Mouse (Mus musculus) liver, embryonic 14.5 days (tissue): ENCODE measurements at regions not wholly inside any gene's neighbourhood (a gene's known extent, or its start where the extent isn't known, plus 50 kb on each side); places are given as distances from the start of the nearest gene placed in this dataset.

Experiments used
- ATAC-seq: fragments of 200-750 bp; cut with Nextera tagmentation; 2 replicates; pipeline ENCODE4 v1.8.0; 2017; ENCODE audit warnings: moderate number of reproducible peaks, mild to moderate bottlenecking, moderate library complexity; ENCODE audit not compliant: insufficient read depth
- DNase-seq, 3 experiments: peaks; one replicate each; pipeline ENCODE4 v3.0.0-alpha.2; 2012 to 2013; ENCODE audit warnings: low read depth in 3 of 3, low spot score in 3 of 3
- H3K27ac ChIP-seq: fragments of 300-500 bp; sonication (generic); 2 replicates; pipeline ENCODE4 v1.5.1; 2014; ENCODE audit warnings: moderate library complexity, mild to moderate bottlenecking, control low read depth, inconsistent platforms
- H3K27me3 ChIP-seq: fragments of 300-500 bp; sonication (generic); 2 replicates; pipeline ENCODE4 v1.6.1; 2014; ENCODE audit warnings: mild to moderate bottlenecking, low read length, moderate library complexity; ENCODE audit not compliant: control insufficient read depth, insufficient read depth
- H3K36me3 ChIP-seq: fragments of 300-500 bp; sonication (generic); replicated peaks from 2 replicates; pipeline ENCODE4 v1.6.1; 2014; ENCODE audit warnings: low read depth; ENCODE audit not compliant: control insufficient read depth, insufficient read depth
- H3K4me1 ChIP-seq, 2 experiments: fragments of 200-500 bp in 1 of 2; fragments of 300-500 bp in 1 of 2; sonication (generic) in 1 of 2; replicated peaks; 2 replicates each; pipeline ENCODE4 v1.6.1; 2012 to 2014; ENCODE audit warnings: antibody characterized with exemption in 1 of 2, inconsistent platforms in 1 of 2, low read length in 1 of 2; ENCODE audit not compliant: control insufficient read depth in 2 of 2, insufficient read depth in 2 of 2
- H3K4me2 ChIP-seq: fragments of 300-500 bp; sonication (generic); 2 replicates; pipeline ENCODE4 v1.6.1; 2014; ENCODE audit warnings: low read depth, mild to moderate bottlenecking, control low read depth, moderate library complexity
- H3K4me3 ChIP-seq, 2 experiments: fragments of 200-500 bp in 1 of 2; fragments of 300-500 bp in 1 of 2; sonication (generic) in 1 of 2; 2 replicates each; pipeline ENCODE4 v1.5.1; 2012 to 2014; ENCODE audit warnings: low read depth in 2 of 2, low read length in 2 of 2, mild to moderate bottlenecking in 2 of 2, control low read depth in 1 of 2, inconsistent platforms in 1 of 2, moderate library complexity in 1 of 2; ENCODE audit not compliant: insufficient read depth in 1 of 2
- H3K9ac ChIP-seq: fragments of 300-500 bp; sonication (generic); replicated peaks from 2 replicates; pipeline ENCODE4 v1.6.1; 2014; ENCODE audit warnings: mild to moderate bottlenecking, control low read depth, moderate library complexity
- H3K9me3 ChIP-seq: fragments of 300-500 bp; sonication (generic); 2 replicates; pipeline ENCODE4 v1.6.1; 2016; ENCODE audit warnings: low read length, mixed read lengths; ENCODE audit not compliant: control insufficient read depth
- CTCF ChIP-seq: IDR thresholded peaks from 2 replicates; pipeline ENCODE4 v1.5.1; 2016; ENCODE audit warnings: antibody characterized with exemption, low read depth, control low read depth
- EP300 ChIP-seq: IDR thresholded peaks from 2 replicates; pipeline ENCODE4 v1.6.1; 2016; ENCODE audit warnings: antibody characterized with exemption, low read depth
- WGBS: fragments of 180-500 bp; shearing (Covaris S2); extraction: QIAGEN DNeasy Blood & Tissue Kit; methylation state at CpG from one replicate; pipeline ENCODE4 v1.1.7; 2014; ENCODE audit not compliant: insufficient replicate concordance; 5-methylcytosine and 5-hydroxymethylcytosine counted together

GRCm38 (mm10) chr4:150786651-150787050, 67.1 kb upstream of the Errfi1 start:
- ATAC-seq (peak; percentile 26; the same call in 1 of the 2 replicates), DNase-seq (no peak)
- Histone ChIP-seq H3K9me3 (no peaks in the 10 kb centered on the region), H3K9ac (no peak overlapping the region), H3K4me2 (no peak overlapping the region), H3K27ac (no peak overlapping the region), H3K27me3 (no peaks in the 10 kb centered on the region), H3K4me1 (peaks cover 0 to 18% of the 10 kb centered on the region in 2 experiments; a peak in 2 of 4 replicates), H3K36me3 (no peaks in the 10 kb centered on the region), H3K4me3 (no peak overlapping the region)
- WGBS: 51% methylated on average over 3 of the region's 3 CpGs
- no peak for TF ChIP-seq CTCF

- TF ChIP-seq CTCF: no peak
- no peak for TF ChIP-seq EP300
- H3K27me3 ChIP-seq: no peaks in the 10 kb centered on the region
- no peak overlapping the region; the same call in 1 of the 2 replicates for H3K27ac ChIP-seq
- DNase-seq: no peak
- H3K36me3 ChIP-seq: no peaks in the 10 kb centered on the region
- peak; percentile 56; the same call in 1 of the 2 replicates for ATAC-seq
- peaks cover 0 to 21% of the 10 kb centered on the region in 2 experiments; a peak in 2 of 4 replicates for H3K4me1 ChIP-seq
- H3K4me3 ChIP-seq: no peak overlapping the region
- no peak overlapping the region for H3K4me2 ChIP-seq
- H3K9me3 ChIP-seq: no peaks in the 10 kb centered on the region
- H3K9ac ChIP-seq: no peak overlapping the region
- WGBS: 54% methylated on average over 14 of the region's 14 CpGs
These were observed 68.9 kb upstream of the Errfi1 start for GRCm38 (mm10) chr4:150784491-150785451.

- Histone ChIP-seq H3K27me3 (no peaks in the 10 kb centered on the region), H3K9ac (no peak overlapping the region), H3K4me3 (no peak overlapping the region), H3K4me2 (no peak overlapping the region), H3K9me3 (no peaks in the 10 kb centered on the region), H3K36me3 (no peaks in the 10 kb centered on the region), H3K27ac (peak overlapping the region; percentile 29; the same call in 1 of the 2 replicates), H3K4me1 (peaks cover 0 to 18% of the 10 kb centered on the region in 2 experiments; a peak in 2 of 4 replicates)
- no peak; the same call in 1 of the 2 replicates for ATAC-seq
- DNase-seq: peak in 1 of 3 experiments; percentile 17
- 32% methylated on average over 3 of the region's 3 CpGs for WGBS
- TF ChIP-seq EP300 (no peak), CTCF (no peak)
These were observed 72.4 kb upstream of the Errfi1 start for GRCm38 (mm10) chr4:150781304-150781703.

- TF ChIP-seq EP300 (no peak), CTCF (no peak)
- no peak for ATAC-seq
- Histone ChIP-seq H3K4me2 (no peak overlapping the region), H3K27ac (no peak overlapping the region), H3K9ac (no peak overlapping the region), H3K4me3 (no peak overlapping the region), H3K9me3 (no peaks in the 10 kb centered on the region), H3K4me1 (peaks cover 0 to 11% of the 10 kb centered on the region in 2 experiments; a peak in 2 of 4 replicates), H3K36me3 (no peaks in the 10 kb centered on the region), H3K27me3 (no peaks in the 10 kb centered on the region)
- WGBS: 59% methylated on average over 5 of the region's 5 CpGs
- DNase-seq: no peak
These were observed 74.4 kb upstream of the Errfi1 start for GRCm38 (mm10) chr4:150779340-150779739.

GRCm38 (mm10) chr4:150778683-150779082, 75.0 kb upstream of the Errfi1 start:
- no peak overlapping the region for H3K4me2 ChIP-seq
- H3K36me3 ChIP-seq: no peaks in the 10 kb centered on the region
- no peaks in the 10 kb centered on the region for H3K27me3 ChIP-seq
- no peaks in the 10 kb centered on the region for H3K9me3 ChIP-seq
- H3K27ac ChIP-seq: no peak overlapping the region
- TF ChIP-seq CTCF (no peak), EP300 (no peak)
- ATAC-seq (no peak), DNase-seq (no peak)
- WGBS: 49% methylated on average over 8 of the region's 8 CpGs
- H3K4me3 ChIP-seq: no peak overlapping the region
- H3K9ac ChIP-seq: no peak overlapping the region
- peaks cover 0 to 9% of the 10 kb centered on the region in 2 experiments; a peak in 2 of 4 replicates for H3K4me1 ChIP-seq
